Comparison of ENCODE assay signal across 20 mouse cellular contexts in the genomic region with DNA sequence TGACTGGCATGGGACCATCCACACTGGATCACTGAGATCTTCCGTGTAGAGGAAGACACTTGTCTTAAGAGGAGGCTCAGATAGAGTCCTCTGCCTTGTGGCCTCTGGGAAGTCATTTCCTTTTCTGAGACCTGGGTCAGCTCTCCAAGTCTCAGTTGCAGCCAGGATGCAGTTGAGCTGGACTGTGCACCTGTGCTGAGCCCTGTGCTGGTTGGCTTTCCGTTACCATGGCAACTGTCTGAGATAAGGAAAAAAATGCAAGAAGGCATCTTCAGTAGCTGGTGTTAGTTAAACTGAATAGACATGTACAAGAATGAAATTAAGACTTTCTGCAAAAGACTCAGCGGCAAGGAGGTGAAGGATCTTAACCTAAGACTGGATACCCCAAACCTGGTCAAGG.
DNase-seq lines count a peak whose midpoint lies in the region; ATAC-seq and TF ChIP-seq lines count a peak whose summit lies in the region.
"Had no signal": no experiment of that assay in that cellular context is flagged by ENCODE, and none has a peak within 500 bp of the region (broad histone marks: within the 10 kb centered on the region; RNA-seq: fewer than 3 reads in every experiment).

No protein-coding gene starts in this region.

- H3K36me3 ChIP-seq in hindbrain, embryonic 15.5 days = no peaks in the 10 kb centered on the region
- no peaks in the 10 kb centered on the region for H3K36me3 ChIP-seq in hindbrain, embryonic 11.5 days (ENCODE audit: control insufficient read depth, insufficient read depth, low read length)
- H3K36me3 ChIP-seq in midbrain, embryonic 13.5 days = no peaks in the 10 kb centered on the region
- H3K36me3 ChIP-seq in midbrain, postnatal 0 days (ENCODE audit: insufficient read depth, low read length) = no peaks in the 10 kb centered on the region
- no peaks in the 10 kb centered on the region for H3K36me3 ChIP-seq in intestine, postnatal 0 days (ENCODE audit: control insufficient read depth, insufficient read depth)
- H3K36me3 ChIP-seq: embryonic facial prominence, embryonic 12.5 days; forebrain, embryonic 12.5 days; heart, embryonic 12.5 days; hindbrain, embryonic 12.5 days had no signal

- no peak for TF ChIP-seq CTCF in midbrain, postnatal 0 days (IDR thresholded peaks at IDR 0.05)
- TF ChIP-seq CTCF in intestine, postnatal 0 days (IDR thresholded peaks at IDR 0.05; ENCODE audit: low read depth) = no peak

- no peaks in the 10 kb centered on the region for H3K9me3 ChIP-seq in hindbrain, embryonic 15.5 days
- no peaks in the 10 kb centered on the region for H3K9me3 ChIP-seq in hindbrain, embryonic 11.5 days (ENCODE audit: control insufficient read depth, low read length)
- H3K9me3 ChIP-seq in midbrain, embryonic 13.5 days = no peaks in the 10 kb centered on the region
- no peaks in the 10 kb centered on the region for H3K9me3 ChIP-seq in midbrain, postnatal 0 days (ENCODE audit: low read length)
- no peaks in the 10 kb centered on the region for H3K9me3 ChIP-seq in intestine, postnatal 0 days (ENCODE audit: control insufficient read depth)
- H3K9me3 ChIP-seq: hindbrain, embryonic 12.5 days had no signal

- H3K4me3 ChIP-seq in hindbrain, embryonic 15.5 days = no peak overlapping the region
- H3K4me3 ChIP-seq in hindbrain, embryonic 11.5 days (ENCODE audit: low read depth, low read length) = no peak overlapping the region
- H3K4me3 ChIP-seq in midbrain, embryonic 13.5 days (replicated peaks) = no peak overlapping the region
- H3K4me3 ChIP-seq in midbrain, postnatal 0 days (ENCODE audit: low read depth, low read length) = no peak overlapping the region
- no peak overlapping the region for H3K4me3 ChIP-seq in intestine, postnatal 0 days (ENCODE audit: low read depth, low read length)
- H3K4me3 ChIP-seq: embryonic facial prominence, embryonic 12.5 days; forebrain, embryonic 12.5 days; gastrocnemius, adult 2 months; heart, embryonic 12.5 days; hindbrain, embryonic 12.5 days had no signal

- H3K27ac ChIP-seq in hindbrain, embryonic 15.5 days (replicated peaks) = no peak overlapping the region
- no peak overlapping the region for H3K27ac ChIP-seq in hindbrain, embryonic 11.5 days (ENCODE audit: low read depth, low read length)
- no peak overlapping the region for H3K27ac ChIP-seq in midbrain, embryonic 13.5 days
- H3K27ac ChIP-seq in midbrain, postnatal 0 days (ENCODE audit: low read depth, low read length) = no peak overlapping the region
- no peak overlapping the region for H3K27ac ChIP-seq in intestine, postnatal 0 days (ENCODE audit: low read depth, low read length)
- H3K27ac ChIP-seq: embryonic facial prominence, embryonic 12.5 days; forebrain, embryonic 12.5 days; gastrocnemius, adult 2 months; hindbrain, embryonic 12.5 days had no signal

- WGBS in hindbrain, embryonic 15.5 days = 57% methylated on average over 3 of the region's 3 CpGs
- WGBS in hindbrain, embryonic 11.5 days = 79% methylated on average over 3 of the region's 3 CpGs
- 52% methylated on average over 3 of the region's 3 CpGs for WGBS in midbrain, embryonic 13.5 days
- 40% methylated on average over 3 of the region's 3 CpGs for WGBS in midbrain, postnatal 0 days
- WGBS in intestine, postnatal 0 days = 84% methylated on average over 3 of the region's 3 CpGs

- no peak overlapping the region for H3K4me2 ChIP-seq in hindbrain, embryonic 15.5 days
- no peak overlapping the region for H3K4me2 ChIP-seq in hindbrain, embryonic 11.5 days (replicated peaks; ENCODE audit: low read depth, low read length)
- H3K4me2 ChIP-seq in midbrain, embryonic 13.5 days (replicated peaks) = no peak overlapping the region
- H3K4me2 ChIP-seq in midbrain, postnatal 0 days (ENCODE audit: low read depth, low read length, poor library complexity, severe bottlenecking) = no peak overlapping the region
- H3K4me2 ChIP-seq in intestine, postnatal 0 days (replicated peaks; ENCODE audit: low read depth) = no peak overlapping the region
- H3K4me2 ChIP-seq: embryonic facial prominence, embryonic 12.5 days; forebrain, embryonic 12.5 days; heart, embryonic 12.5 days; hindbrain, embryonic 12.5 days had no signal

- peaks cover 13% of the 10 kb centered on the region for H3K4me1 ChIP-seq in hindbrain, embryonic 15.5 days (replicated peaks)
- no peaks in the 10 kb centered on the region for H3K4me1 ChIP-seq in hindbrain, embryonic 11.5 days (replicated peaks; ENCODE audit: control insufficient read depth, insufficient read depth, low read length)
- peaks cover 12% of the 10 kb centered on the region for H3K4me1 ChIP-seq in midbrain, embryonic 13.5 days (replicated peaks)
- peaks cover 8% of the 10 kb centered on the region; the same call in 1 of the 2 replicates for H3K4me1 ChIP-seq in midbrain, postnatal 0 days (ENCODE audit: insufficient read depth, low read length)
- H3K4me1 ChIP-seq in intestine, postnatal 0 days (replicated peaks; ENCODE audit: control insufficient read depth, insufficient read depth, low read length) = no peaks in the 10 kb centered on the region; the same call in 1 of the 2 replicates

- H3K9ac ChIP-seq in hindbrain, embryonic 15.5 days = no peak overlapping the region
- H3K9ac ChIP-seq in hindbrain, embryonic 11.5 days (ENCODE audit: low read depth, low read length) = no peak overlapping the region
- no peak overlapping the region for H3K9ac ChIP-seq in midbrain, embryonic 13.5 days (replicated peaks)
- no peak overlapping the region for H3K9ac ChIP-seq in midbrain, postnatal 0 days (replicated peaks; ENCODE audit: low read length, poor library complexity, severe bottlenecking)
- H3K9ac ChIP-seq in intestine, postnatal 0 days (ENCODE audit: low read depth, low read length) = no peak overlapping the region
- H3K9ac ChIP-seq: embryonic facial prominence, embryonic 12.5 days; forebrain, embryonic 12.5 days; heart, embryonic 12.5 days; hindbrain, embryonic 12.5 days had no signal

- no peaks in the 10 kb centered on the region for H3K27me3 ChIP-seq in hindbrain, embryonic 15.5 days
- H3K27me3 ChIP-seq in hindbrain, embryonic 11.5 days (ENCODE audit: control insufficient read depth, insufficient read depth, low read length) = no peaks in the 10 kb centered on the region
- no peaks in the 10 kb centered on the region for H3K27me3 ChIP-seq in midbrain, embryonic 13.5 days
- no peaks in the 10 kb centered on the region for H3K27me3 ChIP-seq in midbrain, postnatal 0 days (ENCODE audit: insufficient read depth, low read length)
- no peaks in the 10 kb centered on the region for H3K27me3 ChIP-seq in intestine, postnatal 0 days (replicated peaks; ENCODE audit: control insufficient read depth, insufficient read depth, low read length)
- H3K27me3 ChIP-seq: embryonic facial prominence, embryonic 12.5 days; forebrain, embryonic 12.5 days; heart, embryonic 12.5 days; hindbrain, embryonic 12.5 days had no signal

- peak; percentile 71; the same call in 1 of the 2 replicates for ATAC-seq in hindbrain, embryonic 15.5 days (ENCODE audit: low FRiP score, low read depth)
- ATAC-seq in hindbrain, embryonic 11.5 days (ENCODE audit: low FRiP score) = no peak
- ATAC-seq in midbrain, embryonic 13.5 days = 0 out of 2 replicates have a peak, but pooled peaks have one; percentile 27
- ATAC-seq in midbrain, postnatal 0 days (ENCODE audit: low FRiP score) = peak; percentile 78; the same call in 1 of the 2 replicates
- ATAC-seq in intestine, postnatal 0 days = no peak
- ATAC-seq: inflammation-experienced regulatory T-cells, adult 6 months had no signal

- no peak for DNase-seq in hindbrain, embryonic 11.5 days (ENCODE audit: low spot score)
- DNase-seq in retina, postnatal 1 day = peak; percentile 37
- DNase-seq in retina, embryonic 14.5 days (ENCODE audit: low spot score) = no peak
- DNase-seq in midbrain, postnatal 0 days (ENCODE audit: low spot score) = peak; percentile 56
- DNase-seq in layer of hippocampus, adult 11-12 months (ENCODE audit: low spot score) = no peak
- DNase-seq: adrenal gland, adult 8-10 months; adrenal gland, postnatal 36 days; cerebellum, adult 11-12 months; cerebellum, adult 9-10 months; cerebellum, postnatal 25 days; gastrocnemius, adult 2 months; gastrocnemius, postnatal 25 days had no signal

Comparison
In these comparisons a context has a peak if more than half of its experiments do, and no peak if none do; other contexts are left out.
1. ATAC-seq: peak in hindbrain, embryonic 15.5 days (single experiment), midbrain, embryonic 13.5 days (single experiment) and midbrain, postnatal 0 days (single experiment); none in hindbrain, embryonic 11.5 days (single experiment) and intestine, postnatal 0 days (single experiment).
2. DNase-seq: peak in retina, postnatal 1 day (single experiment) and midbrain, postnatal 0 days (single experiment); none in hindbrain, embryonic 11.5 days (single experiment), retina, embryonic 14.5 days (single experiment) and layer of hippocampus, adult 11-12 months (single experiment).